Mouse (Mus musculus) forebrain, embryonic 16.5 days (tissue): ENCODE data around the gene Anapc15. TPM values are rescaled to one million over a fixed set of nuclear protein-coding genes. Genes with fewer than 3 reads are reported as not detected.

Experiments used
- ATAC-seq: fragments of 200-750 bp; cut with Nextera tagmentation; 2 replicates; pipeline ENCODE4 v1.8.0; 2017; ENCODE audit warnings: mild to moderate bottlenecking, moderate library complexity
- H3K27ac ChIP-seq: fragments of 300-500 bp; sonication (generic); 2 replicates; pipeline ENCODE4 v1.5.1; 2014; ENCODE audit warnings: low read length, control low read depth
- H3K27me3 ChIP-seq: fragments of 300-500 bp; sonication (generic); replicated peaks from 2 replicates; pipeline ENCODE4 v1.6.1; 2014; ENCODE audit warnings: low read length; ENCODE audit not compliant: control insufficient read depth, insufficient read depth
- H3K36me3 ChIP-seq: fragments of 300-500 bp; sonication (generic); 2 replicates; pipeline ENCODE4 v1.6.1; 2014; ENCODE audit not compliant: control insufficient read depth, insufficient read depth
- H3K4me1 ChIP-seq: fragments of 300-500 bp; sonication (generic); replicated peaks from 2 replicates; pipeline ENCODE4 v1.6.1; 2014; ENCODE audit warnings: low read length; ENCODE audit not compliant: control insufficient read depth, insufficient read depth
- H3K4me2 ChIP-seq: fragments of 300-500 bp; sonication (generic); 2 replicates; pipeline ENCODE4 v1.6.1; 2014; ENCODE audit warnings: mild to moderate bottlenecking, low read length, control low read depth
- H3K4me3 ChIP-seq: fragments of 300-500 bp; sonication (generic); replicated peaks from 2 replicates; pipeline ENCODE4 v1.5.1; 2014; ENCODE audit warnings: mild to moderate bottlenecking, low read length, control low read depth
- H3K9ac ChIP-seq: fragments of 300-500 bp; sonication (generic); replicated peaks from 2 replicates; pipeline ENCODE4 v1.6.1; 2014; ENCODE audit warnings: low read depth, low read length, control low read depth
- H3K9me3 ChIP-seq: fragments of 300-500 bp; sonication (generic); 2 replicates; pipeline ENCODE4 v1.6.1; 2016; ENCODE audit warnings: low read length; ENCODE audit not compliant: control insufficient read depth
- WGBS: fragments of 180-500 bp; shearing (Covaris S2); extraction: QIAGEN DNeasy Blood & Tissue Kit; methylation state at CpG from one replicate; pipeline ENCODE4 v1.1.7; 2014; 5-methylcytosine and 5-hydroxymethylcytosine counted together
- polyA plus RNA-seq: library from polyadenylated mRNA; unstranded; fragments of >200 nt; fragmentation: Nextera tagmentation; extraction: Ambion mirVana; gene quantifications from 2 replicates; pipeline ENCODE4 v1.2.1, GENCODE M21; 2015

Gene Anapc15
- polyA plus RNA-seq, 1 experiment from 2014 or later, result 72.3 TPM

DNA sequence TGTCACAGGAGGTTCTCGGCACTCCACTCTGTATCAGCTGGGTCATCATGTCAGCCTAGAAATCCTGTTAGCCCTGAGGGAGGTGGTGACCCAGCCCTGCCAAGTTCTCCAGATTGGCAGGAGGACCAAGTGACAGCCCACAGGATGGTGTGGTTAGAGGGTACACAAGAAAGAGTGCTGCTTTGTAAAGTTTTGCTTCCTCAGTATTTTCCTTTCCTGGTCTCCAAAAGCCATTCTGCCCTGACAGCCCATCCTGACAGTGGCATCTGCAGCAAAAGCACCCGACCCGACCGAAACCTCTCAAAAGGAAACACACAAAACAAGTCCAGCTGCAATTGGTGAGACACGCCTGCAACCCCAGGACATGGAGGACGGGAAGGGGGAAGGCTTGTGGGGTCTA is 19.3 kb upstream of the Anapc15 start:
- Histone ChIP-seq H3K4me2 (no peak overlapping the region), H3K4me3 (no peak overlapping the region), H3K9me3 (no peaks in the 10 kb centered on the region), H3K27me3 (no peaks in the 10 kb centered on the region), H3K9ac (no peak overlapping the region), H3K4me1 (no peaks in the 10 kb centered on the region), H3K36me3 (no peaks in the 10 kb centered on the region), H3K27ac (no peak overlapping the region)
- no peak for ATAC-seq
- WGBS, result 78% methylated on average over 6 of the region's 6 CpGs

- Histone ChIP-seq H3K36me3 (no peaks in the 10 kb centered on the region), H3K9ac (no peak overlapping the region), H3K4me1 (no peaks in the 10 kb centered on the region), H3K4me3 (no peak overlapping the region), H3K9me3 (no peaks in the 10 kb centered on the region), H3K27me3 (no peaks in the 10 kb centered on the region), H3K27ac (no peak overlapping the region), H3K4me2 (no peak overlapping the region)
- 97% methylated on average over 1 of the region's 1 CpGs for WGBS
- ATAC-seq, result no peak
These were observed 15.6 kb upstream of the Anapc15 start for GRCm38 (mm10) chr7:101847934-101848333.

GRCm38 (mm10) chr7:101851689-101852088 is 11.8 kb upstream of the Anapc15 start:
- no peaks in the 10 kb centered on the region for H3K27me3 ChIP-seq
- no peak overlapping the region for H3K4me3 ChIP-seq
- H3K9me3 ChIP-seq, result no peaks in the 10 kb centered on the region
- ATAC-seq, result no peak
- no peak overlapping the region for H3K4me2 ChIP-seq
- no peaks in the 10 kb centered on the region for H3K36me3 ChIP-seq
- H3K9ac ChIP-seq, result no peak overlapping the region
- no peak overlapping the region for H3K27ac ChIP-seq
- WGBS, result 85% methylated on average over 6 of the region's 6 CpGs
- H3K4me1 ChIP-seq, result no peaks in the 10 kb centered on the region

- WGBS, result 87% methylated on average over 6 of the region's 6 CpGs
- Histone ChIP-seq H3K27ac (no peak overlapping the region), H3K9ac (no peak overlapping the region), H3K4me1 (no peaks in the 10 kb centered on the region), H3K27me3 (no peaks in the 10 kb centered on the region), H3K9me3 (no peaks in the 10 kb centered on the region), H3K4me2 (no peak overlapping the region), H3K4me3 (no peak overlapping the region), H3K36me3 (no peaks in the 10 kb centered on the region)
- ATAC-seq, result no peak
These were observed 10.7 kb upstream of the Anapc15 start for GRCm38 (mm10) chr7:101852846-101853245.

- H3K4me3 ChIP-seq, result no peak overlapping the region
- no peak overlapping the region for H3K4me2 ChIP-seq
- H3K36me3 ChIP-seq, result no peaks in the 10 kb centered on the region
- H3K9me3 ChIP-seq, result no peaks in the 10 kb centered on the region
- no peak overlapping the region for H3K27ac ChIP-seq
- H3K4me1 ChIP-seq, result no peaks in the 10 kb centered on the region
- ATAC-seq, result no peak
- no peak overlapping the region for H3K9ac ChIP-seq
- 94% methylated on average over 2 of the region's 2 CpGs for WGBS
- H3K27me3 ChIP-seq, result no peaks in the 10 kb centered on the region
These were observed 9.7 kb upstream of the Anapc15 start for GRCm38 (mm10) chr7:101853816-101854215.

GRCm38 (mm10) chr7:101857094-101857493 is 6.4 kb upstream of the Anapc15 start, which contains the start of gene Folr2:
Folr2 (minus strand) TSS chr7:101857194.
- Histone ChIP-seq H3K9me3 (no peaks in the 10 kb centered on the region), H3K4me3 (no peak within 1 kb of the TSS), H3K4me2 (no peak within 1 kb of the TSS), H3K4me1 (no peaks in the 10 kb centered on the region), H3K9ac (no peak within 1 kb of the TSS), H3K27me3 (no peaks in the 10 kb centered on the region), H3K36me3 (no peaks in the 10 kb centered on the region), H3K27ac (no peak within 1 kb of the TSS)
- 95% methylated on average over 4 of the region's 4 CpGs for WGBS
- no peak for ATAC-seq

- no peak overlapping the region for H3K4me3 ChIP-seq
These were observed 5.2 kb upstream of the Anapc15 start for GRCm38 (mm10) chr7:101858362-101858761.

GRCm38 (mm10) chr7:101860978-101861377 is 2.5 kb upstream of the Anapc15 start:
- no peaks in the 10 kb centered on the region for H3K9me3 ChIP-seq
- H3K36me3 ChIP-seq, result no peaks in the 10 kb centered on the region
- no peaks in the 10 kb centered on the region for H3K27me3 ChIP-seq
- H3K27ac ChIP-seq, result no peak overlapping the region
- ATAC-seq, result no peak
- no peaks in the 10 kb centered on the region for H3K4me1 ChIP-seq
- no peak overlapping the region for H3K4me2 ChIP-seq
- no peak overlapping the region for H3K9ac ChIP-seq
- no peak overlapping the region for H3K4me3 ChIP-seq

More at GRCm38 (mm10) chr7:101858362-101858761, 5.2 kb upstream of the Anapc15 start:
- Histone ChIP-seq H3K9me3 (no peaks in the 10 kb centered on the region), H3K4me2 (no peak overlapping the region), H3K36me3 (no peaks in the 10 kb centered on the region), H3K9ac (no peak overlapping the region), H3K4me1 (no peaks in the 10 kb centered on the region), H3K27ac (no peak overlapping the region), H3K27me3 (no peaks in the 10 kb centered on the region)
- 77% methylated on average over 9 of the region's 9 CpGs for WGBS
- no peak for ATAC-seq

DNA sequence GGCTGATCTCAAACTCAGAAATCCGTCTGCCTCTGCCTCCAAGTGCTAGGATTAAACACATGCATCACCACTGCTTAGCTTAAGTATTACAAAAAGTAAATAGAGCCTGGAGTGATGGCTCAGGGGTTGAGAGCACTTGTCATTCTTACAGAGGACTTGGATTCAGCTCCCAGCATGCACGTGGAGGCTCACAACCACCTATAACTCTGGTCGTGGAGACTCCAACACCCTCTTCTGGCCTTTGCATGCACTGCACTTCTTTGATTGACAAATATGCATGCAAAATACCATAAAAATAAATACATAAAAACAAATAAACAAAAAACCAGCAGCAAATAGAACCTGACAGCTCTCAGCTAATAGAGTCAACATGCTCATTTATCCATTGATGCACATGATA is 1.2 kb upstream of the Anapc15 start:
- Histone ChIP-seq H3K9me3 (no peaks in the 10 kb centered on the region), H3K4me3 (no peak overlapping the region), H3K4me2 (no peak overlapping the region), H3K4me1 (no peaks in the 10 kb centered on the region), H3K27me3 (no peaks in the 10 kb centered on the region), H3K36me3 (no peaks in the 10 kb centered on the region), H3K9ac (no peak overlapping the region), H3K27ac (no peak overlapping the region)
- WGBS, result 61% methylated on average over 3 of the region's 3 CpGs
- no peak for ATAC-seq
